Mouse (Mus musculus) midbrain, postnatal 0 days (tissue): ENCODE measurements at regions not wholly inside any gene's neighbourhood (a gene's known extent, or its start where the extent isn't known, plus 50 kb on each side); places are given as distances from the start of the nearest gene placed in this dataset.

Experiments used
- ATAC-seq: fragments of 200-750 bp; cut with Nextera tagmentation; 2 replicates; pipeline ENCODE4 v1.8.0; 2017; ENCODE audit warnings: moderate number of reproducible peaks, mild to moderate bottlenecking, moderate TSS enrichment, moderate library complexity; ENCODE audit not compliant: low FRiP score
- DNase-seq: peaks from one replicate; pipeline ENCODE4 v3.0.0-alpha.2; 2015; ENCODE audit warnings: low spot score
- H3K27ac ChIP-seq: fragments of 300-500 bp; sonication (generic); 2 replicates; pipeline ENCODE4 v1.5.1; 2014; ENCODE audit warnings: low read depth, mild to moderate bottlenecking, low read length, mixed read lengths
- H3K27me3 ChIP-seq: fragments of 300-500 bp; sonication (generic); 2 replicates; pipeline ENCODE4 v1.6.1; 2014; ENCODE audit warnings: low read length, control low read depth, mixed read lengths; ENCODE audit not compliant: insufficient read depth
- H3K36me3 ChIP-seq: fragments of 300-500 bp; sonication (generic); 2 replicates; pipeline ENCODE4 v1.6.1; 2014; ENCODE audit warnings: low read length, control low read depth, mixed read lengths; ENCODE audit not compliant: insufficient read depth
- H3K4me1 ChIP-seq: fragments of 300-500 bp; sonication (generic); 2 replicates; pipeline ENCODE4 v1.6.1; 2014; ENCODE audit warnings: mild to moderate bottlenecking, control low read depth, antibody characterized with exemption, low read length, mixed read lengths; ENCODE audit not compliant: insufficient read depth
- H3K4me2 ChIP-seq: fragments of 300-500 bp; sonication (generic); 2 replicates; pipeline ENCODE4 v1.6.1; 2014; ENCODE audit warnings: low read depth, mild to moderate bottlenecking, low read length, mixed read lengths; ENCODE audit not compliant: poor library complexity, severe bottlenecking
- H3K4me3 ChIP-seq: fragments of 300-500 bp; sonication (generic); 2 replicates; pipeline ENCODE4 v1.5.1; 2014; ENCODE audit warnings: low read depth, mild to moderate bottlenecking, low read length, moderate library complexity
- H3K9ac ChIP-seq: fragments of 300-500 bp; sonication (generic); replicated peaks from 2 replicates; pipeline ENCODE4 v1.6.1; 2014; ENCODE audit warnings: mild to moderate bottlenecking, low read length, moderate library complexity, mixed read lengths; ENCODE audit not compliant: poor library complexity, severe bottlenecking
- H3K9me3 ChIP-seq: fragments of 300-500 bp; sonication (generic); 2 replicates; pipeline ENCODE4 v1.6.1; 2016; ENCODE audit warnings: low read length, control low read depth
- CTCF ChIP-seq: IDR thresholded peaks from 2 replicates; pipeline ENCODE4 v1.5.1; 2016; ENCODE audit warnings: antibody characterized with exemption, mild to moderate bottlenecking

GRCm38 (mm10) chrX:77980676-77981075, 55.8 kb upstream of the 5430402E10Rik start:
- Histone ChIP-seq H3K4me2 (no peak overlapping the region), H3K9me3 (no peaks in the 10 kb centered on the region), H3K4me3 (no peak overlapping the region), H3K4me1 (no peaks in the 10 kb centered on the region), H3K9ac (no peak overlapping the region), H3K27me3 (no peaks in the 10 kb centered on the region), H3K27ac (no peak overlapping the region), H3K36me3 (no peaks in the 10 kb centered on the region)
- TF ChIP-seq CTCF: peak; percentile 34; the same call in 1 of the 2 replicates
- no peak for ATAC-seq
- no peak for DNase-seq
